Mouse (Mus musculus): Measurements from ENCODE around the gene Esrrg.

DNA sequence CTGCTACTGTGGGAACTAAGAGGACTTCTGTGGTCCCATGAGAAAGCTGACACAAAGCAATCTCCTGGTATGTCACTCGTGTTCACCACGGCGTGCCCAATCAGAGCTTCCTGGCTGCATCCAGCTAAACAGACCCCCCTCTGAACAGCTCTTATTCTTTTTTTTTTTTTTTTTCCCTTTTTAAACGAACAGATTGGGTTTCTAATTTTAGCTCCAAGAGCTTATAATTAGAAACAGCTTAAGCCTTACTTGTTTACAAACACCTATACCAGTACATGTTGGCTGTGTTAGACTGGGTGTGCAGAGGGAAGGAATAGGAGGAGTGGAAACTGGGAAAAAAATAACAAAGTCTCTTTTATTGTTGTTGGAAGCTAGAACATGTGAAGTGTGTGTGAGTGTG is 86.3 kb downstream of the Esrrg start:
- TF ChIP-seq CTCF (IDR thresholded peaks at IDR 0.05; ENCODE audit: borderline replicate concordance, control insufficient read depth, extremely low read depth, insufficient read depth, low read length, poor library complexity) (no peak), POLR2A (IDR thresholded peaks at IDR 0.05; ENCODE audit: control insufficient read depth, extremely low read depth, insufficient read depth, low read length, poor library complexity) (no peak)
